Mouse (Mus musculus) erythroblast, embryonic 14.5 days (primary cell): ENCODE results near the gene Pex7. TPM values are rescaled to one million over a fixed set of nuclear protein-coding genes. Genes with fewer than 3 reads are reported as not detected.

Experiments
- H3K27me3 ChIP-seq: 2 replicates; pipeline ENCODE4 v1.6.1; 2012; ENCODE audit warnings: inconsistent platforms; ENCODE audit not compliant: control insufficient read depth
- H3K36me3 ChIP-seq: 2 replicates; pipeline ENCODE4 v1.6.1; 2012; ENCODE audit warnings: mild to moderate bottlenecking, inconsistent platforms; ENCODE audit not compliant: control insufficient read depth
- H3K4me1 ChIP-seq: 2 replicates; pipeline ENCODE4 v1.6.1; 2012; ENCODE audit warnings: inconsistent platforms; ENCODE audit not compliant: control insufficient read depth
- H3K4me3 ChIP-seq: replicated peaks from 2 replicates; pipeline ENCODE3; 2012; ENCODE audit warnings: moderate library complexity, mild to moderate bottlenecking, inconsistent platforms
- H3K9me3 ChIP-seq: 2 replicates; pipeline ENCODE4 v1.6.1; 2012; ENCODE audit warnings: low read length, inconsistent platforms, mixed read lengths; ENCODE audit not compliant: control insufficient read depth
- GATA1 ChIP-seq: IDR thresholded peaks from 2 replicates; pipeline ENCODE4 v1.6.1; 2012; ENCODE audit warnings: low read length, inconsistent platforms, mixed read lengths
- TAL1 ChIP-seq: IDR thresholded peaks from 3 replicates; pipeline ENCODE4 v1.6.1; 2012; ENCODE audit warnings: low read length, inconsistent platforms, mixed read lengths
- polyA plus RNA-seq: library from polyadenylated mRNA; stranded (reverse); fragments of >175 nt; gene quantifications from 2 replicates; pipeline ENCODE4 v1.2.3, GENCODE M21; 2012

Gene Pex7
- polyA plus RNA-seq, 1 experiment = 0.18 TPM

GRCm38 (mm10) chr10:19875346-19875745 lies 32.1 kb downstream of the Pex7 start:
- Histone ChIP-seq H3K9me3 (no peaks in the 10 kb centered on the region), H3K4me3 (no peak overlapping the region), H3K27me3 (no peaks in the 10 kb centered on the region), H3K36me3 (no peaks in the 10 kb centered on the region; the same call in 1 of the 2 replicates), H3K4me1 (peaks cover 4% of the 10 kb centered on the region)
- TF ChIP-seq GATA1 (no peak), TAL1 (no peak)

DNA sequence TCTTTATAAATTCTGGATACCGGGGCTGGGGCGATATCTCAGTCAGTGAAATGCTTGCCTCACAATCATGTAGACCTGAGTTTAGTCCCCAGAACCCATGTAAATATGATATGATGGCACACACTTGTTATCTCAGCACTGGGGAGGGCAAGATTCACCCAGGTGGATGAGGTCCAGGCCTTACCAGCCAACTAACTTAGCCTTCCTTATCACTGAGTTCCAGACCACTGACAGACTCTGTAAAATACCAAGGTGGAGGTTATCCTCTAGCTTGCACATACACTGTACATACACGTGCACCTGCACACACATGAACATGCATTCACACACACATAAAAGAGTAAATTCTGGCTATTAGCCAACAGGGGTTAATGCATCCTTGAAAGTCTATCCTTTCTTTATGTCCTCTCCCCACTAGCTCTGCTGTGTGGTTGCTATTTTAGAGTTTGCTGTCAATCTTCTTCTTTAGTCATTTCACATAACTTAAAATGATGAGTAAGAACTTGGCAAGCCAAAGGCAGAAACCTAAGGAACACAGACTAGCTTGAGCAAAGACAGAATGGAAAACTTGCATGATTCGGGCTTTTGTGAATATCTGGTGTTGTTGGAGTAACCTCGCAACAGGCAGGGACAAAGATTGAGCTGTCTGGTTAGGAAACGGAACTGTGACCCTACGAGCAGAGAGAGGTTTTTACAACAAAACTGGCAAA lies 51.7 kb downstream of the Pex7 start:
- H3K9me3 ChIP-seq = no peaks in the 10 kb centered on the region
- peaks cover 2% of the 10 kb centered on the region for H3K4me1 ChIP-seq
- H3K36me3 ChIP-seq = no peaks in the 10 kb centered on the region
- peaks cover 35% of the 10 kb centered on the region for H3K27me3 ChIP-seq
- no peak for TF ChIP-seq TAL1
- TF ChIP-seq GATA1 = no peak
- H3K4me3 ChIP-seq = no peak overlapping the region

- Histone ChIP-seq H3K4me1 (peaks cover 12% of the 10 kb centered on the region), H3K9me3 (peaks cover 3% of the 10 kb centered on the region; the same call in 1 of the 2 replicates), H3K36me3 (no peaks in the 10 kb centered on the region), H3K27me3 (peaks cover 56% of the 10 kb centered on the region), H3K4me3 (no peak overlapping the region)
- no peak for TF ChIP-seq GATA1
- TF ChIP-seq TAL1 = no peak
These were observed 53.9 kb downstream of the Pex7 start for GRCm38 (mm10) chr10:19853609-19854008.

- no peak for TF ChIP-seq GATA1
- no peak for TF ChIP-seq TAL1
- Histone ChIP-seq H3K36me3 (no peaks in the 10 kb centered on the region), H3K4me1 (peaks cover 12% of the 10 kb centered on the region), H3K27me3 (peaks cover 63% of the 10 kb centered on the region), H3K4me3 (no peak overlapping the region), H3K9me3 (peaks cover 3% of the 10 kb centered on the region; the same call in 1 of the 2 replicates)
These were observed 54.7 kb downstream of the Pex7 start for GRCm38 (mm10) chr10:19852776-19853175.

DNA sequence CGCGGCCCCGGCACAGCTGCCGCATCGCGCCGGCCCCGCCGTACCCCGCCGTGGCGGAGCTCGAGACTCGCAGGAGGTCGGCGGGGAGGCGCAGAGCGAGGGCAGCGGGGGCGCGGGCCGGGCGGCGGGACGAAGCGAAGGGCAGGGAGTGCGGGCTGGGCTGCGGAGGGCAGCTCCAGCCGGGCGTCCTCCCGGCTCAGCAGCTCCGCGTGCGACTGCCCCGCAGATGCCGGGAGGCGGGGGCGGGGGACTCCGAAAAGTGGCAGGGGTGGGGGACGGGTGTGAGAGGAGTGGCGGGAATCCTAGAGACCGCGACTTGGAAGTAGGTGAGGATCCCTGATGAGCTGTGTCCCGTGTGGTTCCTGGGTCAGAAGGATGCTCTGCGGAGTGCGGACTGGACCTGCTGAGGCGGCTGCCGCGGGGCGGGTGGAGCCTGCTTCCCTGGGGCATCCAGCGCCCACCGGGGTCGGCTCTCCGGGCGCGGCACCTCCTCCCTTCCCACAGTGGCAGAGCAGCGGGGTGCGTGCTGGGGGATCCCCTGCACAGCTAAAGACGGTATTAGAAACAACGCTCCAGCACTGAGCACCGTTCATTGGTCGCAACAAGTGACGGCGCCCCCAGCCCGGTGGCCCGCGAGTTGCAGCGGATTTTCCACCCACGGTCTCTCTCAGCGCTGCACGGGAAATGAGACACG lies 56.3 kb downstream of the Pex7 start, which contains the start of gene Slc35d3:
Gene Slc35d3 (minus strand): TSS at position 462 of the 694 bp plus-strand sequence.
- H3K9me3 ChIP-seq = peaks cover 3% of the 10 kb centered on the region; the same call in 1 of the 2 replicates
- H3K36me3 ChIP-seq = no peaks in the 10 kb centered on the region
- TF ChIP-seq TAL1 (no peak), GATA1 (no peak)
- peaks cover 12% of the 10 kb centered on the region for H3K4me1 ChIP-seq
- peak within 1 kb of the TSS; percentile 7 for H3K4me3 ChIP-seq
- peaks cover 67% of the 10 kb centered on the region for H3K27me3 ChIP-seq

GRCm38 (mm10) chr10:19850544-19850997 lies 56.9 kb downstream of the Pex7 start:
- Histone ChIP-seq H3K36me3 (no peaks in the 10 kb centered on the region), H3K4me1 (peaks cover 12% of the 10 kb centered on the region), H3K4me3 (peak overlapping the region; percentile 7), H3K27me3 (peaks cover 67% of the 10 kb centered on the region), H3K9me3 (peaks cover 3% of the 10 kb centered on the region; the same call in 1 of the 2 replicates)
- TF ChIP-seq TAL1 = no peak
- no peak for TF ChIP-seq GATA1

- Histone ChIP-seq H3K9me3 (peaks cover 3% of the 10 kb centered on the region; the same call in 1 of the 2 replicates), H3K36me3 (no peaks in the 10 kb centered on the region), H3K4me3 (peak overlapping the region; percentile 20), H3K27me3 (peaks cover 67% of the 10 kb centered on the region), H3K4me1 (peaks cover 12% of the 10 kb centered on the region)
- TF ChIP-seq TAL1 = no peak
- TF ChIP-seq GATA1 = no peak
These were observed 57.6 kb downstream of the Pex7 start for GRCm38 (mm10) chr10:19849771-19850365.

GRCm38 (mm10) chr10:19848928-19849770 lies 58.3 kb downstream of the Pex7 start:
- Histone ChIP-seq H3K36me3 (no peaks in the 10 kb centered on the region), H3K4me1 (peaks cover 12% of the 10 kb centered on the region), H3K4me3 (peak overlapping the region; percentile 20), H3K27me3 (peaks cover 64% of the 10 kb centered on the region), H3K9me3 (peaks cover 3% of the 10 kb centered on the region; the same call in 1 of the 2 replicates)
- TF ChIP-seq TAL1 (no peak), GATA1 (no peak)
